Mouse (Mus musculus): ENCODE measurements at regions not wholly inside any gene's neighbourhood (a gene's known extent, or its start where the extent isn't known, plus 50 kb on each side); places are given as distances from the start of the nearest gene placed in this dataset.

DNA sequence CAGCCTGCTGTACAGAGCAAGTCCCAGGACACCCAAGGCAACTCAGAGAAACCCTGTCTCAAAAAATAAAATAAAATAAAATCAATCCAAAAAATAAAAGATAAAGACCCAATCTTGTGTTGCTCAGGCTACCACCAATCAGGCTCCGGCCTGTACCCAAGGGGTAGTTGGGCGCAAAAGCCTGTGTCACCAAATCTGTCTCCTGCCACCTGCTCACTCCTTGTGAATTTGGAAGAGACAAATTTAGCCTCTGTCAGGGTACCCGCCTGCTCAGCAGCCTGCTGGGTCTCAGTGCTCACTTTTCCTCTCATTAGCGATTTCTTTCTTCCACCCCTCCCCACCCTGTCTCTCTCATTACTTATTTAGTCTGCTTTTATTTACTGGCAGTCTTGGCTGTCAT is 54.6 kb downstream of the Sox4 start:
- DNase-seq (ENCODE audit: low spot score in 2 of 2) = no peak

DNA sequence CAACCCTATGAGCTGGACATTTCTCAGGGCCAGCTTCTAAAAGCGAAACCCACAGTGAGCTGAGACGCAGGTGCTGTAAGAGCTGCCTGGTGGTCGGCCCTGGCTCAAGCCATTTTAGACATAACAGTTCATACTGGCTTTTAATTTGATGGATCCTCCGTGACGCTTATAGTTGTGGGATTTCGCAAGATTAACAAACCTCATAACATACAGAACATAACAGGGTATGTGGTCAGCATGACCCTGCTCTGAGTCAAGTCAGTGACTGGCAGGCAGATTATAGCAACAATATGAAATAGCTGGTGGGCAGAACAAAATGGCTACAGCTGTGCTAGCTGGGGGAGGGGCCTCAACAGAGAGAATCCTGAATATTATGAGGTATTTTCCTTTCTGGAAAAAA is 60.6 kb downstream of the Sox4 start:
- no peak for DNase-seq (ENCODE audit: low spot score in 2 of 2)

GRCm38 (mm10) chr13:28887098-28887497 is 66.4 kb downstream of the Sox4 start:
- no peak for DNase-seq (ENCODE audit: low spot score in 2 of 2)

GRCm38 (mm10) chr13:28886691-28887090 is 66.8 kb downstream of the Sox4 start:
- no peak for DNase-seq (ENCODE audit: low spot score in 2 of 2)

- DNase-seq (ENCODE audit: low spot score in 2 of 2) = no peak
These were observed 68.2 kb downstream of the Sox4 start for GRCm38 (mm10) chr13:28885083-28886037.

- DNase-seq (ENCODE audit: low spot score in 2 of 2) = no peak
These were observed 69.2 kb downstream of the Sox4 start for GRCm38 (mm10) chr13:28884191-28884820.

DNA sequence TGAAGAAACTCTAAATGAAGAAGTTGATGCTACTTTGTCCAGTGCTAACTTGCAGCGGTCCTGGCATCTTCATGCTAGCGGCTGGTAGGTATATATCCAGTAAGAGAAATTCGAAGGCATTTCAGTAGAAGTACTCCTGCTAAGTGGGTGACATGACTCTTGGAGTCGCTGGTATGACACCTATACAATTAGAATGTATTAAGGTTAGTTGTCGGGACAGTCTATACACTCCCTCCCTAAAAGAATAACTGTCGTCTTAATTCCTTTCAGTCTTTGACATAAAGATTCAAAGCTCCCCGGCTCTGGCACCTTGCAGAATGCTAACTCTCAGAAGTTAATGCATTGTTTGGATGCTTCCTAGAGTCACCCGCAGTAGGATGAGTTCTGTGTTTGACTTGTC is 70.1 kb downstream of the Sox4 start:
- no peak for DNase-seq (ENCODE audit: low spot score in 2 of 2)

- DNase-seq (ENCODE audit: low spot score in 2 of 2) = no peak
These were observed 72.6 kb downstream of the Sox4 start for GRCm38 (mm10) chr13:28880888-28881287.

DNA sequence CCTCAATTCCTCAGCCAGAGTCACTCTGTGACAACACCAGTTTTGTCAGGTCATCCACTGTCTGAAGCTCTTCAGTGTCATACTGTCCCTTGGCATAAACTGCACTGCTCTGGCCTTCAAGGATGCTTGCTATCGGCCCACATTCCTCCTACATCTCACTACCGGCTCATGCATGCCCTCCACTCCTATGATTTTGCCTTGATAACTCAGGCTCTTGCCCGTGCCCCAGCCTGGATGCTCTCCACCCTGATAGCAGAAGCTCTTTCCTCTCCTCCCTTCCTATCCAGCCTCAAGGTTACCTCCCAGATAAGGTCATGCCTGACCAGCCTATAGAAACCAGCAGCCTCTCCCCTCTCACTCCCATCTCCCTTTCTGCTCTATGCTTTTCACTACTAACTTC is 74.8 kb downstream of the Sox4 start:
- no peak for DNase-seq (ENCODE audit: low spot score in 2 of 2)

GRCm38 (mm10) chr13:28876771-28877170 is 76.7 kb downstream of the Sox4 start:
- no peak for DNase-seq (ENCODE audit: low spot score in 2 of 2)

DNA sequence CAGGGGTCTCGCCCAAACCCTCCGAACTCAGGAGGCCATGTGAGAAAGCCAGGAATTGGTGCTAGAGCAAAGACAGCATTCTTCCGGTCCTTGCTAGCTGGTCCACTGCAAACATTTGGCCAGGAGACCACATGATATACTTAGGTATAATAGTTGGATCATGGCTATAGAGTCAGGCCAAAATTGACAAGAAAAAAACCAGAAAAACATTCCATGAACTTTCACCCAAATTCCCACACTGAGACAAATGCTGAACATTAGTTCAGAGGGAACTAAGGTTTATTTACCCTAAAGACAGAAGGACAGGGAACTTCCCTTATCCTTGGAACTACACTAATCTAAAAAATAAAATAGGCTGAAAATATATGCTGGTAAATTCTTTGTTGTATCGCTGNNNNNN is 82.8 kb downstream of the Sox4 start:
- no peak for DNase-seq (ENCODE audit: low spot score in 2 of 2)

- no peak for DNase-seq (ENCODE audit: low spot score in 2 of 2)
These were observed 86.3 kb downstream of the Sox4 start for GRCm38 (mm10) chr13:28867210-28867609.

DNA sequence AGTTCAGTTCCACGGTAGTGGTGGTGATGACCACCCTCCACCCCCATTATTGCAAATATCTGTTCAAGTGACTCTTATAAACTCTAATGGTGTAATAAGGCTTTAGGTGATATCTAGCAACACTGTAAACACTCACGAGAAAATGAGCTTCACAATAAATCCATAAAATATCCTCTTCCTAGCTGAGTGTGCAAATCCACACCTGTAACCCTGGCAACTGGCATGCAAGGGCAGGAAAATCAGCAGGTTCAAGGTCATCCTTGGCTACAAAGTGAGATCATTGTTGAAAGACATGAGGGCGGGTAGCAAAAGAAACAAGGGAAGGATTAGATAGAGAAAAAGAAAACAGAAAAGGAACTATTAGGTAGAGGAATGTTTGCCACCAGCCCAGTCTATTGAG is 86.8 kb downstream of the Sox4 start:
- no peak for DNase-seq (ENCODE audit: low spot score in 2 of 2)

- DNase-seq (ENCODE audit: low spot score in 2 of 2) = no peak
These were observed 92.9 kb downstream of the Sox4 start for GRCm38 (mm10) chr13:28860601-28861000.

GRCm38 (mm10) chr13:28859829-28860427 is 93.6 kb downstream of the Sox4 start:
- DNase-seq (ENCODE audit: low spot score in 2 of 2) = no peak

DNA sequence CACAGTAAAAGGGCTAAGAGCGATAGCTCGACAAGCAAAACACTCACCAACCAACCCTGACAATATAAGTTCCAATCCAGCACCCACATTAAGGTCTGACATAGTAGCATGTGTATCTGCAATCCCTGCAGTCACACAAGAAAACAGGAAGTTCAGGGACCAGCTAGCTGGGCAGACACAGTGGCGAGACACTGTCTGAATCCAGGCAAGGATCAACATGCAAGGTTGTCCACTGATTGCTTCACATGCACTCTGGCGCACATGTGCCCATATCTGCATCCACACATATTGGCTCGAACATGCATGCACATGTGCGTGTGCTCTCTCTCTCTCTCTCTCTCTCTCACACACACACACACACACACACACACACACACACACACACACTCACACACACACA is 95.5 kb downstream of the Sox4 start:
- no peak for DNase-seq (ENCODE audit: low spot score in 2 of 2)

- no peak for DNase-seq (ENCODE audit: low spot score in 2 of 2)
These were observed 96.3 kb downstream of the Sox4 start for GRCm38 (mm10) chr13:28857201-28857600.

DNA sequence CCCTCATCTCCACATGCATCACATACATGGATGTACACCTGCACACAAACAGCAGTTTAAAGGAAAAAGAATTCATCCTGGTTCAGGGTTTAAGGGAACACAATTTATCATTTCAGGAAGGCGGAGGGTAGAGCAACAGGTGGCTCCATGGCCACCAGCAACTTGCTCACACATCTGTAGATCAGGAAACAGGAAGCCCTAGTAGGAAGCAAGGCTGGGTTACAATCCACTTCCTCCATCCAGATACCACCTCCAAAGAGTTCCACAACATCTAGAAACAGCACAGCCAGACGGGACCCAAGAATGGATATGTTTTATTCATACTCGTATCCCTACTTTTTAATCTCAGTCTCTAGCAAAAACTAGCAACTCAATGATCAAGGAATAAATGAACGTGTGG is 97.0 kb downstream of the Sox4 start:
- no peak for DNase-seq (ENCODE audit: low spot score in 2 of 2)

DNA sequence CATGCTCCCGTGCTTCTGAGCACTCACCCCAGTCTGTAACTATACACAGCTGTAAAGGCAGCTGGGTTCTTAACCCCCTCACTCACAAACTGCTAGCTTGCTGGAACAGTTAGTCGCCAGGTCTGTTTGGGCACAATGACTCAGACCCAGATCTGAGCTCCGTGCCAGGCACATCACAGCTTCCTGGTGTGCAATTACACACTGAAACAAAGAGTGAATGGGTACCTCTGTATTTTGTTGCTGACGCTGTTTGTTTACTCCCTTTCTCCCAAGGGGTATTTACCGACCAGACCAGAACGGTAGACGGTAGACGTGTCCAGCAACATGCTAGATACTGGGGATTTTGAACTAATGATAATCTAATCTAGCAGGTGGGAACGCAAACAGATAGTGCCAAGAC is 99.3 kb downstream of the Sox4 start:
- no peak for DNase-seq (ENCODE audit: low spot score in 2 of 2)

- no peak for DNase-seq (ENCODE audit: low spot score in 2 of 2)
These were observed 105.2 kb downstream of the Sox4 start for GRCm38 (mm10) chr13:28848305-28848704.

DNA sequence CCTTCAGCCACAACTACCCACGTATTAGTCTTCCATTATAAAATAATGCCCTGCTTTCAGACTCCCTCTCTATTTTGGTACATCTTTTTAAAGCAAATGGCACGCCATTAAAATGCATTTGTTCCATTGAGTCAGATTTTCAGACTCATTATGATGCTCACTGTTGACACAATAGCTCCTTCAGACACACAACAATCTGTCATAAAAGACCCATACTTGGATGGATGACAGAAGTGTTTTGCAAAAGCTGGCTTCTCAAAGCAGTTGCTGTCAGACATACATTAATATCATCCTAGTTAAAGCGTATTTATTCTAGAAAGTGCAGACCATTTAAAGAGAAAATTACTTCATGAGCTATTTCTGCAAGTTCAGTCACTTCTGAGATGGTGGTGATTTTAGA is 106.0 kb downstream of the Sox4 start:
- no peak for DNase-seq (ENCODE audit: low spot score in 2 of 2)

GRCm38 (mm10) chr13:28844495-28844894 is 109.0 kb downstream of the Sox4 start:
- no peak for DNase-seq (ENCODE audit: low spot score in 2 of 2)

- DNase-seq (ENCODE audit: low spot score in 2 of 2) = no peak
These were observed 110.7 kb downstream of the Sox4 start for GRCm38 (mm10) chr13:28842811-28843210.
